Mouse (Mus musculus) embryonic facial prominence, embryonic 12.5 days (tissue): ENCODE results near the gene Arid5a. TPM values are rescaled to one million over a fixed set of nuclear protein-coding genes. Genes with fewer than 3 reads are reported as not detected.

Experiments
- microRNA-seq: library from miRNA; unstranded; fragments of <30 nt; microRNA quantifications from one replicate; pipeline ENCODE4, GENCODE M21; 2017
- polyA plus RNA-seq: library from polyadenylated mRNA; unstranded; fragments of >200 nt; fragmentation: Nextera tagmentation; extraction: Ambion mirVana; gene quantifications from 2 replicates; pipeline ENCODE4 v1.2.1, GENCODE M21; 2016

Arid5a gene
- polyA plus RNA-seq, 1 experiment from 2014 or later, result 5.1 TPM

Small RNAs within 50 kb of the gene (microRNA-seq; reads per million reads assigned to microRNA genes)
- not detected for gene Mir6898

Other genes with a start within 250 kb of the Arid5a start
- 9.2 and 18.3 TPM in 2 replicates for gene Hs6st1, start 239.3 kb upstream of the Arid5a start, polyA plus RNA-seq
- gene Uggt1, start 63.0 kb upstream of the Arid5a start, polyA plus RNA-seq, result 52.7 and 54.7 TPM in 2 replicates
- 0.80 and 0.90 TPM in 2 replicates for gene Neurl3, start 33.1 kb upstream of the Arid5a start, polyA plus RNA-seq
- 54.1 and 58.7 TPM in 2 replicates for gene Kansl3, start 61.4 kb downstream of the Arid5a start, polyA plus RNA-seq
- gene Fer1l5, start 64.6 kb downstream of the Arid5a start, polyA plus RNA-seq, result 1.3 and 2.1 TPM in 2 replicates
- 65.2 and 68.2 TPM in 2 replicates for gene Lman2l, start 137.5 kb downstream of the Arid5a start, polyA plus RNA-seq
- 15.3 and 16.1 TPM in 2 replicates for gene Cnnm4, start 163.9 kb downstream of the Arid5a start, polyA plus RNA-seq
- gene Cnnm3, start 204.1 kb downstream of the Arid5a start, polyA plus RNA-seq, result 4.3 and 5.6 TPM in 2 replicates
- gene Ankrd23, start 229.2 kb downstream of the Arid5a start, polyA plus RNA-seq, result 19.2 and 24.0 TPM in 2 replicates
- gene Gm42417, start 231.7 kb downstream of the Arid5a start, polyA plus RNA-seq, result 0.49 TPM in 1 of 2 replicates, not detected in the other
- 20.4 and 23.9 TPM in 2 replicates for gene Ankrd39, start 239.7 kb downstream of the Arid5a start, polyA plus RNA-seq